Mouse (Mus musculus) forebrain, postnatal 0 days (tissue): ENCODE data around the gene Atxn2l. TPM values are rescaled to one million over a fixed set of nuclear protein-coding genes. Genes with fewer than 3 reads are reported as not detected.

Source experiments
- ATAC-seq: fragments of 200-750 bp; cut with Nextera tagmentation; 2 replicates; pipeline ENCODE4 v1.8.0; 2017; ENCODE audit warnings: mild to moderate bottlenecking, moderate library complexity
- DNase-seq: peaks from one replicate; pipeline ENCODE4 v3.0.0-alpha.2; 2015
- H3K27ac ChIP-seq: fragments of 300-500 bp; sonication (generic); 2 replicates; pipeline ENCODE4 v1.5.1; 2014; ENCODE audit warnings: low read depth, mild to moderate bottlenecking, antibody characterized with exemption, low read length, moderate library complexity, mixed read lengths
- H3K27me3 ChIP-seq: fragments of 300-500 bp; sonication (generic); 2 replicates; pipeline ENCODE4 v1.6.1; 2014; ENCODE audit warnings: mild to moderate bottlenecking, low read length, mixed read lengths; ENCODE audit not compliant: insufficient read depth
- H3K36me3 ChIP-seq: fragments of 300-500 bp; sonication (generic); 2 replicates; pipeline ENCODE4 v1.6.1; 2014; ENCODE audit warnings: mild to moderate bottlenecking, moderate library complexity; ENCODE audit not compliant: insufficient read depth
- H3K4me1 ChIP-seq: fragments of 300-500 bp; sonication (generic); 2 replicates; pipeline ENCODE4 v1.6.1; 2014; ENCODE audit warnings: antibody characterized with exemption; ENCODE audit not compliant: insufficient read depth
- H3K4me2 ChIP-seq: fragments of 300-500 bp; sonication (generic); 2 replicates; pipeline ENCODE4 v1.6.1; 2014; ENCODE audit warnings: low read depth, mild to moderate bottlenecking, moderate library complexity
- H3K4me3 ChIP-seq: fragments of 300-500 bp; sonication (generic); 2 replicates; pipeline ENCODE4 v1.5.1; 2014; ENCODE audit warnings: low read depth, low read length, mixed read lengths
- H3K9ac ChIP-seq: fragments of 300-500 bp; sonication (generic); 2 replicates; pipeline ENCODE4 v1.6.1; 2014; ENCODE audit warnings: mild to moderate bottlenecking
- H3K9me3 ChIP-seq: fragments of 300-500 bp; sonication (generic); 2 replicates; pipeline ENCODE4 v1.6.1; 2016; ENCODE audit warnings: low read length
- CTCF ChIP-seq: sonication (generic); IDR thresholded peaks from 2 replicates; pipeline ENCODE4 v1.5.1; 2016; ENCODE audit warnings: antibody characterized with exemption, control low read depth, low read depth
- WGBS: fragments of 180-500 bp; shearing (Covaris S2); extraction: QIAGEN DNeasy Blood & Tissue Kit; methylation state at CpG from one replicate; pipeline ENCODE4 v1.1.7; 2014; 5-methylcytosine and 5-hydroxymethylcytosine counted together
- polyA plus RNA-seq: library from polyadenylated mRNA; unstranded; fragments of >200 nt; fragmentation: Nextera tagmentation; extraction: Ambion mirVana; gene quantifications from 2 replicates; pipeline ENCODE4 v1.2.1, GENCODE M21; 2015
- total RNA-seq: library from RNA; depleted of rRNA; stranded (reverse); fragments of >200 nt; gene quantifications from 2 replicates; pipeline ENCODE4 v1.2.3, GENCODE M21; 2014

The Atxn2l gene
- total and polyA plus RNA-seq, 2 experiments from 2014 or later, result 56.8 to 89.0 TPM

GRCm38 (mm10) chr7:126474486-126474955 is 28.7 kb downstream of the Atxn2l start:
- peak overlapping the region; percentile 95 for H3K4me2 ChIP-seq
- peak overlapping the region; percentile 84 for H3K4me3 ChIP-seq
- no peak for TF ChIP-seq CTCF
- no peak for DNase-seq
- H3K36me3 ChIP-seq, result peaks cover 33% of the 10 kb centered on the region
- WGBS, result under 1% methylated on average over 27 of the region's 27 CpGs
- peaks cover 14% of the 10 kb centered on the region; the same call in 1 of the 2 replicates for H3K4me1 ChIP-seq
- peak overlapping the region; percentile 92 for H3K9ac ChIP-seq
- H3K27ac ChIP-seq, result peak overlapping the region; percentile 94
- no peaks in the 10 kb centered on the region for H3K9me3 ChIP-seq
- no peak for ATAC-seq
- H3K27me3 ChIP-seq, result no peaks in the 10 kb centered on the region

- no peaks in the 10 kb centered on the region for H3K9me3 ChIP-seq
Observed at GRCm38 (mm10) chr7:126473470-126474086, 29.7 kb downstream of the Atxn2l start.

DNA sequence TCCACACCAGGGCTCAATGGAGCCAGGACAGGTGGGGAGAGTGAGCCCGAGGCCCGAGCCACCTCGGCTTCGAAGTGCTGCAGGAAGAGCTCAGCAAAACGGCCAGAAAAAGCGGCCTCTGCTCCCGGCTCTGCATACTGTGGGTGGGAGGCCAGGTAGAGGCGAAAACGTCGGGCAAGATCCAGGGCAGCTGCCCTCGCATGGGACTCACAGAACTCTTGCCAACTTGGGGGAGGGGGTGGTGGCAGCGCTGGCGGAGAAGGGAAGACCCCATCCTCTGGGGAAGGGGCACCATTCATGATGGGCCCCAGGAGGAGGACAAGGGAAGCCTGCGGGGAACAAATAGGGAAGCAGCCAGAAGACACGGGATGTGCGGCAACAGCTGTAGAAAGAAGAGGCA is 30.5 kb downstream of the Atxn2l start:
- DNase-seq (no peak), ATAC-seq (no peak)
- Histone ChIP-seq H3K9ac (no peak overlapping the region), H3K4me3 (no peak overlapping the region), H3K4me2 (no peak overlapping the region), H3K9me3 (no peaks in the 10 kb centered on the region), H3K27me3 (no peaks in the 10 kb centered on the region), H3K36me3 (peaks cover 50% of the 10 kb centered on the region), H3K27ac (no peak overlapping the region), H3K4me1 (peaks cover 14% of the 10 kb centered on the region; the same call in 1 of the 2 replicates)
- WGBS, result 91% methylated on average over 16 of the region's 16 CpGs
- no peak for TF ChIP-seq CTCF

More at GRCm38 (mm10) chr7:126473470-126474086, 29.7 kb downstream of the Atxn2l start:
- Histone ChIP-seq H3K36me3 (peaks cover 43% of the 10 kb centered on the region), H3K4me1 (peaks cover 14% of the 10 kb centered on the region; the same call in 1 of the 2 replicates), H3K4me3 (peak overlapping the region; percentile 84; the same call in 1 of the 2 replicates), H3K27me3 (no peaks in the 10 kb centered on the region), H3K27ac (no peak overlapping the region), H3K4me2 (peak overlapping the region; percentile 95), H3K9ac (peak overlapping the region; percentile 92; the same call in 1 of the 2 replicates)
- no peak for ATAC-seq
- DNase-seq, result no peak
- WGBS, result 82% methylated on average over 9 of the region's 9 CpGs
- TF ChIP-seq CTCF, result no peak

GRCm38 (mm10) chr7:126472306-126472705 is 30.9 kb downstream of the Atxn2l start:
- ATAC-seq, result no peak
- H3K27ac ChIP-seq, result no peak overlapping the region
- WGBS, result 89% methylated on average over 13 of the region's 13 CpGs

GRCm38 (mm10) chr7:126471853-126472252 is 31.4 kb downstream of the Atxn2l start:
- no peak overlapping the region for H3K9ac ChIP-seq
- 79% methylated on average over 4 of the region's 4 CpGs for WGBS
- H3K36me3 ChIP-seq, result peaks cover 58% of the 10 kb centered on the region
- no peaks in the 10 kb centered on the region for H3K9me3 ChIP-seq
- no peak for TF ChIP-seq CTCF
- peaks cover 14% of the 10 kb centered on the region; the same call in 1 of the 2 replicates for H3K4me1 ChIP-seq
- H3K4me3 ChIP-seq, result no peak overlapping the region
- ATAC-seq (no peak), DNase-seq (no peak)
- H3K27me3 ChIP-seq, result no peaks in the 10 kb centered on the region
- H3K27ac ChIP-seq, result no peak overlapping the region
- no peak overlapping the region for H3K4me2 ChIP-seq

More at GRCm38 (mm10) chr7:126472306-126472705, 30.9 kb downstream of the Atxn2l start:
- no peak for TF ChIP-seq CTCF
- Histone ChIP-seq H3K9ac (no peak overlapping the region), H3K36me3 (peaks cover 54% of the 10 kb centered on the region), H3K27me3 (no peaks in the 10 kb centered on the region), H3K4me3 (no peak overlapping the region), H3K4me1 (peaks cover 14% of the 10 kb centered on the region; the same call in 1 of the 2 replicates), H3K9me3 (no peaks in the 10 kb centered on the region), H3K4me2 (no peak overlapping the region)
- DNase-seq, result no peak

DNA sequence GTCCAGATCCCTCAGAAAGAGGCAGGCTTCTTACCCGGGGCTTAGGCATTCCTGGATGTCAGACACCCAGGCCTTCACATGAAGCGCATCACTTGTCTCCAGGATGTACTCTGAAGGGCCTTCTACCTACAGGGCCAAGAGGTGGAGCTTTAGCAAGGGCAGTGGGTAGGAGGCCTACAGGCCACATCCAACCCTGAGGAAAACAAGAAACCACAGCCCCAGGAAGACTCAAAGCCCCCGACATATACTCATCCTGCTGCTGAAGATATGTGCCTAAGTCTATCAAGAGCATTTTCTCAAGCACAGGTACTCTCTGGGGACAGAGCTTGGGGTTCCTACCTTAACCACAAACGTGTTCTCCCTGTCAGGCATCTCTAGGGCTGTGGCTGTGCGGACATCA is 31.9 kb downstream of the Atxn2l start:
- no peaks in the 10 kb centered on the region for H3K9me3 ChIP-seq
- 97% methylated on average over 5 of the region's 5 CpGs for WGBS
- H3K27me3 ChIP-seq, result no peaks in the 10 kb centered on the region
- H3K36me3 ChIP-seq, result peaks cover 62% of the 10 kb centered on the region
- ATAC-seq, result no peak
- no peak overlapping the region for H3K4me3 ChIP-seq
- peaks cover 14% of the 10 kb centered on the region; the same call in 1 of the 2 replicates for H3K4me1 ChIP-seq
- no peak overlapping the region for H3K27ac ChIP-seq
- TF ChIP-seq CTCF, result no peak
- DNase-seq, result no peak
- H3K9ac ChIP-seq, result no peak overlapping the region
- no peak overlapping the region for H3K4me2 ChIP-seq

DNA sequence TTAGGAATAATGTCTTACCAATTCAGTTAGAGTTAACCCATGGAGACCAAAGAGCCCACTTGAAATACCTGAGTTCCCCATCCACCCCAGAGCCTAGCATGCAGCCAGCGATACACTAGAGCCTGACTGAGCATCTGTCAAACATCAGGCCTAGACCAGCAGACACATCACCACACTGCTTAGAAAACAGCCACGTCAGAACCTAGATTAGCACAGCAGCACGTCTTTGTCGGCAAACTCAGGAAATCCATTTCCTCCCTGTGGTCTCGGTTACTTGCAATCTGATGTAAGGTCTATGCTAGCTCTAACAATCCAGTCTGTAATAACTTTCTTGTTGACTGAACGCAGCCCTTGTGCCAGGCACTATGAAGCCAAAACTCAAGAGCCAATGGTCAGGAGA is 33.2 kb downstream of the Atxn2l start:
- TF ChIP-seq CTCF, result no peak
- H3K9me3 ChIP-seq, result no peaks in the 10 kb centered on the region
- peaks cover 9% of the 10 kb centered on the region; the same call in 1 of the 2 replicates for H3K4me1 ChIP-seq
- no peak overlapping the region for H3K4me3 ChIP-seq
- H3K27ac ChIP-seq, result no peak overlapping the region
- H3K9ac ChIP-seq, result no peak overlapping the region
- no peak for DNase-seq
- H3K27me3 ChIP-seq, result no peaks in the 10 kb centered on the region
- peaks cover 64% of the 10 kb centered on the region for H3K36me3 ChIP-seq
- ATAC-seq, result no peak
- WGBS, result 90% methylated on average over 6 of the region's 6 CpGs
- H3K4me2 ChIP-seq, result no peak overlapping the region
